Mouse (Mus musculus) midbrain, embryonic 14.5 days (tissue): ENCODE measurements around the gene Ado. TPM values are rescaled to one million over a fixed set of nuclear protein-coding genes. Genes with fewer than 3 reads are reported as not detected.

Experiments used
- ATAC-seq: fragments of 200-750 bp; cut with Nextera tagmentation; 2 replicates; pipeline ENCODE4 v1.8.0; 2017; ENCODE audit warnings: moderate number of reproducible peaks, moderate library complexity; ENCODE audit not compliant: low FRiP score, low TSS enrichment
- DNase-seq: peaks from one replicate; pipeline ENCODE4 v3.0.0-alpha.2; 2015
- H3K27ac ChIP-seq: fragments of 300-500 bp; sonication (generic); replicated peaks from 2 replicates; pipeline ENCODE4 v1.5.1; 2014; ENCODE audit warnings: mild to moderate bottlenecking, low read depth, low read length, moderate library complexity
- H3K27me3 ChIP-seq: fragments of 300-500 bp; sonication (generic); 2 replicates; pipeline ENCODE4 v1.6.1; 2014; ENCODE audit warnings: low read length, control low read depth, mixed read lengths; ENCODE audit not compliant: control insufficient read depth, insufficient read depth
- H3K36me3 ChIP-seq: fragments of 300-500 bp; sonication (generic); 2 replicates; pipeline ENCODE4 v1.6.1; 2014; ENCODE audit warnings: low read length, control low read depth; ENCODE audit not compliant: control insufficient read depth, insufficient read depth
- H3K4me1 ChIP-seq: fragments of 300-500 bp; sonication (generic); 2 replicates; pipeline ENCODE4 v1.6.1; 2014; ENCODE audit warnings: mild to moderate bottlenecking, antibody characterized with exemption, low read length, control low read depth; ENCODE audit not compliant: control insufficient read depth, insufficient read depth
- H3K4me2 ChIP-seq: fragments of 300-500 bp; sonication (generic); 2 replicates; pipeline ENCODE4 v1.6.1; 2014; ENCODE audit warnings: mild to moderate bottlenecking, low read length, moderate library complexity
- H3K4me3 ChIP-seq: fragments of 300-500 bp; sonication (generic); replicated peaks from 2 replicates; pipeline ENCODE4 v1.5.1; 2014; ENCODE audit warnings: low read depth, low read length
- H3K9ac ChIP-seq: fragments of 300-500 bp; sonication (generic); replicated peaks from 2 replicates; pipeline ENCODE4 v1.6.1; 2014; ENCODE audit warnings: mild to moderate bottlenecking, low read length, moderate library complexity
- H3K9me3 ChIP-seq: fragments of 300-500 bp; sonication (generic); 2 replicates; pipeline ENCODE4 v1.6.1; 2016; ENCODE audit warnings: low read length, control low read depth, mixed read lengths; ENCODE audit not compliant: control insufficient read depth
- WGBS: fragments of 180-500 bp; shearing (Covaris S2); extraction: QIAGEN DNeasy Blood & Tissue Kit; methylation state at CpG from one replicate; pipeline ENCODE4 v1.1.7; 2014; 5-methylcytosine and 5-hydroxymethylcytosine counted together
- polyA plus RNA-seq: library from polyadenylated mRNA; unstranded; fragments of >200 nt; fragmentation: Nextera tagmentation; extraction: Ambion mirVana; gene quantifications from 2 replicates; pipeline ENCODE4 v1.2.1, GENCODE M21; 2014

Gene Ado
- polyA plus RNA-seq, 1 experiment from 2014 or later, result 98.6 TPM

- Histone ChIP-seq H3K4me3 (peak overlapping the region; percentile 57), H3K4me1 (peaks cover 22% of the 10 kb centered on the region), H3K4me2 (peak overlapping the region; percentile 95), H3K9ac (no peak overlapping the region), H3K36me3 (0 out of 2 replicates have a peak, but pooled peaks cover 4% of the 10 kb centered on the region), H3K9me3 (no peaks in the 10 kb centered on the region), H3K27ac (no peak overlapping the region), H3K27me3 (peaks cover 87% of the 10 kb centered on the region)
- ATAC-seq (no peak), DNase-seq (peak; percentile 44)
- 1% methylated on average over 50 of the region's 50 CpGs for WGBS
These were observed 10.0 kb downstream of the Ado start for GRCm38 (mm10) chr10:67538585-67539400.

GRCm38 (mm10) chr10:67538106-67538505 is 10.6 kb downstream of the Ado start:
- Histone ChIP-seq H3K9ac (no peak overlapping the region), H3K4me1 (peaks cover 22% of the 10 kb centered on the region), H3K27me3 (peaks cover 94% of the 10 kb centered on the region), H3K4me3 (peak overlapping the region; percentile 57), H3K4me2 (peak overlapping the region; percentile 95), H3K9me3 (no peaks in the 10 kb centered on the region), H3K36me3 (0 out of 2 replicates have a peak, but pooled peaks cover 3% of the 10 kb centered on the region), H3K27ac (no peak overlapping the region)
- no peak for ATAC-seq
- DNase-seq, result no peak
- WGBS, result 2% methylated on average over 19 of the region's 19 CpGs

- Histone ChIP-seq H3K9me3 (no peaks in the 10 kb centered on the region), H3K27me3 (peaks cover 94% of the 10 kb centered on the region), H3K27ac (no peak overlapping the region), H3K4me1 (peaks cover 22% of the 10 kb centered on the region), H3K4me3 (peak overlapping the region; percentile 57), H3K4me2 (peak overlapping the region; percentile 95), H3K9ac (peak overlapping the region; percentile 29; the same call in 1 of the 2 replicates), H3K36me3 (0 out of 2 replicates have a peak, but pooled peaks cover 3% of the 10 kb centered on the region)
- under 1% methylated on average over 51 of the region's 51 CpGs for WGBS
- DNase-seq (peak; percentile 88), ATAC-seq (peak; percentile 85)
These were observed 11.4 kb downstream of the Ado start for GRCm38 (mm10) chr10:67537151-67537994.

- ATAC-seq (peak; percentile 46), DNase-seq (peak; percentile 55)
- Histone ChIP-seq H3K36me3 (0 out of 2 replicates have a peak, but pooled peaks cover 2% of the 10 kb centered on the region), H3K4me3 (peak overlapping the region; percentile 57), H3K27me3 (peaks cover 87% of the 10 kb centered on the region), H3K4me2 (peak overlapping the region; percentile 95), H3K9ac (no peak overlapping the region; the same call in 1 of the 2 replicates), H3K9me3 (no peaks in the 10 kb centered on the region), H3K4me1 (peaks cover 22% of the 10 kb centered on the region), H3K27ac (no peak overlapping the region)
- under 1% methylated on average over 32 of the region's 32 CpGs for WGBS
These were observed 12.1 kb downstream of the Ado start for GRCm38 (mm10) chr10:67536621-67537141.

- H3K9me3 ChIP-seq, result no peaks in the 10 kb centered on the region
- no peak overlapping the region for H3K27ac ChIP-seq
- H3K27me3 ChIP-seq, result peaks cover 80% of the 10 kb centered on the region
- peak; percentile 32; the same call in 1 of the 2 replicates for ATAC-seq
- DNase-seq, result peak; percentile 84
- no peaks in the 10 kb centered on the region for H3K36me3 ChIP-seq
- H3K9ac ChIP-seq, result no peak overlapping the region; the same call in 1 of the 2 replicates
- H3K4me3 ChIP-seq, result peak overlapping the region; percentile 57
- H3K4me2 ChIP-seq, result peak overlapping the region; percentile 95
- under 1% methylated on average over 35 of the region's 35 CpGs for WGBS
- peaks cover 22% of the 10 kb centered on the region for H3K4me1 ChIP-seq
These were observed 12.8 kb downstream of the Ado start for GRCm38 (mm10) chr10:67535972-67536371.

- H3K9ac ChIP-seq, result no peak within 1 kb of the TSS; the same call in 1 of the 2 replicates
- DNase-seq (peak; percentile 45), ATAC-seq (no peak)
- H3K36me3 ChIP-seq, result no peaks in the 10 kb centered on the region
- no peak within 1 kb of the TSS for H3K27ac ChIP-seq
- peaks cover 73% of the 10 kb centered on the region for H3K27me3 ChIP-seq
- peak within 1 kb of the TSS; percentile 95 for H3K4me2 ChIP-seq
- peak within 1 kb of the TSS; percentile 57 for H3K4me3 ChIP-seq
- WGBS, result under 1% methylated on average over 36 of the region's 37 CpGs
- peaks cover 22% of the 10 kb centered on the region for H3K4me1 ChIP-seq
- no peaks in the 10 kb centered on the region for H3K9me3 ChIP-seq
These were observed 13.5 kb downstream of the Ado start, which contains the start of gene Egr2 for GRCm38 (mm10) chr10:67535256-67535655. Gene Egr2 (plus strand): TSS chr10:67535475.

GRCm38 (mm10) chr10:67529769-67530168 is 19.0 kb downstream of the Ado start:
- Histone ChIP-seq H3K9ac (no peak overlapping the region), H3K9me3 (no peaks in the 10 kb centered on the region), H3K4me3 (no peak overlapping the region), H3K27me3 (peaks cover 18% of the 10 kb centered on the region), H3K4me2 (no peak overlapping the region), H3K36me3 (no peaks in the 10 kb centered on the region), H3K27ac (no peak overlapping the region), H3K4me1 (no peaks in the 10 kb centered on the region)
- ATAC-seq (no peak), DNase-seq (no peak)
- WGBS, result 74% methylated on average over 4 of the region's 4 CpGs

- no peak overlapping the region for H3K9ac ChIP-seq
- no peaks in the 10 kb centered on the region for H3K27me3 ChIP-seq
- no peak overlapping the region for H3K4me2 ChIP-seq
- no peaks in the 10 kb centered on the region for H3K9me3 ChIP-seq
- H3K27ac ChIP-seq, result no peak overlapping the region
- no peak overlapping the region for H3K4me3 ChIP-seq
- 55% methylated on average over 9 of the region's 9 CpGs for WGBS
- ATAC-seq (no peak), DNase-seq (no peak)
- no peaks in the 10 kb centered on the region for H3K4me1 ChIP-seq
- H3K36me3 ChIP-seq, result no peaks in the 10 kb centered on the region
These were observed 22.3 kb downstream of the Ado start for GRCm38 (mm10) chr10:67526435-67526834.
